Mouse (Mus musculus): Measurements from ENCODE around the gene Mogs.

The Mogs gene

DNA sequence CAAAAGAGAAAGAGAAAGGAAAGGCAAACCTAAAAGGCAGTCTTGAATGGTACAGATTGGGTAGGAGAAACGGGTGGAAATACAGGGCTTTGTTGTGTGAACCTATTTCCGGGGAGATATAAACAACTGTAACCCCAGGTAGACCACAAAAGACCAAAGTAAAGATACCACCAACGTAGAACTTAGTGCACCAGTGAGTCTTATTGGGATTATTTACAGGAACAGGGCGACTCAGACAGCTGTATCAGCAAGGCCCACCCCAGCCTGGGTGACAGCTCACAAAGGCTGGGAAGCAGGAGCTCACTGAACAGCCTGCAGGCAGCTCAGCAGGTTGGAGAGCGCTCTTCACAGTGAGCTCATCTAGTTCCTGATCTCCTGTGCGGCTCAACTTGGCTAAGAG lies 19.3 kb upstream of the Mogs start:
- no peak for DNase-seq (ENCODE audit: low spot score in 2 of 2)

DNA sequence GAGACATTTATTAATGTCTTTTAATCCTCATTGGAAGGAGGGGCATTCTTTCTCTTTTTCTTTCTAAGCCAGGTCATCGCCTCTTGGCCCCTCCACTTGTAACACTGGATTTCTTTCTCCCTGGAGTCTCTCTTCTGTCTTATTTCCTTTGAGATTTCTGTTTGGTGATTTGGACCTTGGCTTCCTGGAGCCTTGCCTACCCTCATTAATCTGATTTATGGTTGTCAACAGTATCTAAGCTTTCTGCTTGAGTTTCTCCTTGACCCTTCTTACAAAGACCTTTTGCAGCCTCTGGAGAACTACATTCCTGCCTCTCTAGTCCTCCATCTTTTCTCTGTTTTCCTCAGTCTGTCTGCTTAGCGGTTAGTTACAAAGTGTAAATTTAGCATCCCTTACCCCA lies 16.9 kb upstream of the Mogs start:
- DNase-seq (ENCODE audit: low spot score in 2 of 2) = no peak

DNA sequence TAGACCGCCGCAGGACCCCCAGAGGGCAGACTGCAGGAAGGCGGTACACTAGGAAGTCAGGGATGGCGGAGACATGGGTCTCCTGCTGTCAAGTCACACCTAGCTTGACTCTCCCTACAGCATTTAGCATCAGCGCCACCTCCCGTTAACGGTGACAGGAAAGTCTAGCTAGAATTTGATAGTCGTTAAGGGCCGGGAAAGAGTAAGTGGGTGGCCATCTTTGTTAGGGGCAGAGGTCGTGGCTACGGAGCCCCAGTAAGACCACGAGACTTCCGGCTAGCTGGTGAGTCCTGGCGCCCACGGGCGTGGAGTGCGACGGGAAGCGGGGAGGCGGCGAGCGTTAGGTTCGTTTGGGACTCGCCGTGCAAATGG lies 14.0 kb upstream of the Mogs start, which contains the start of the genes Ccdc142 and Gm42688:
TSS of gene Ccdc142 (plus strand) at position 286 of the 372 bp plus-strand sequence.
TSS of gene Gm42688 (plus strand) at position 302 of the 372 bp plus-strand sequence.
- DNase-seq (ENCODE audit: low spot score in 2 of 2) = peak in 1 of 2 experiments; percentile 93

- DNase-seq (ENCODE audit: low spot score in 2 of 2) = peak; percentile 81 to 85
Measured at GRCm38 (mm10) chr6:83101688-83102556, 13.4 kb upstream of the Mogs start.

DNA sequence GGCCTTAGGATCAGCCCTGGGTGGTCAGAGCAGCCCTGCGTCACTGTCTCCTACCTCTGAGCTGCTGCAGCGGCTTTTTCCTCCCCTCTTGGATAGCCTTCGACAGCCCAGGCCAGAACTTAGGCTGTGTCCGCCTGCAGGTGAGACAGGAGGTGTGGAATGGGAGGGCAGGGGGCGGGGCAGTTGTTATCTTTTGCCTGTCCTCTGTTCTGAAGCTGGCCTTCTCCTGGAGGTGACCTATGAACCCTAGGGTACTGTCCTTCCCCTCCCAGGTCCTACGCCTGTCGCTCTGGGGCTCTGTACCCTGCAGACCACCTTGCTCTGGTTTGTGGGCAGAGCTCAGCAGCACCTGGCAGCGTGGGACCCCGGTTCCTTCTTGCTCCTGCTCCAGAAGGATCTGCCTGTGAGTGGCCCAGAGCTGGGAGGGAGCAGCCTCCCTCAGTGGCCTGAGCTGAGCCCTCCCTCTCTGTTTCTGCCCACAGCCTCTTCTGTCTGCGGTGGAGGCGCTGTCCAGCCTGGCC lies 12.1 kb upstream of the Mogs start:
- no peak for DNase-seq (ENCODE audit: low spot score in 2 of 2)

- no peak for DNase-seq (ENCODE audit: low spot score in 2 of 2)
Measured at GRCm38 (mm10) chr6:83104158-83104557, 11.1 kb upstream of the Mogs start.

DNA sequence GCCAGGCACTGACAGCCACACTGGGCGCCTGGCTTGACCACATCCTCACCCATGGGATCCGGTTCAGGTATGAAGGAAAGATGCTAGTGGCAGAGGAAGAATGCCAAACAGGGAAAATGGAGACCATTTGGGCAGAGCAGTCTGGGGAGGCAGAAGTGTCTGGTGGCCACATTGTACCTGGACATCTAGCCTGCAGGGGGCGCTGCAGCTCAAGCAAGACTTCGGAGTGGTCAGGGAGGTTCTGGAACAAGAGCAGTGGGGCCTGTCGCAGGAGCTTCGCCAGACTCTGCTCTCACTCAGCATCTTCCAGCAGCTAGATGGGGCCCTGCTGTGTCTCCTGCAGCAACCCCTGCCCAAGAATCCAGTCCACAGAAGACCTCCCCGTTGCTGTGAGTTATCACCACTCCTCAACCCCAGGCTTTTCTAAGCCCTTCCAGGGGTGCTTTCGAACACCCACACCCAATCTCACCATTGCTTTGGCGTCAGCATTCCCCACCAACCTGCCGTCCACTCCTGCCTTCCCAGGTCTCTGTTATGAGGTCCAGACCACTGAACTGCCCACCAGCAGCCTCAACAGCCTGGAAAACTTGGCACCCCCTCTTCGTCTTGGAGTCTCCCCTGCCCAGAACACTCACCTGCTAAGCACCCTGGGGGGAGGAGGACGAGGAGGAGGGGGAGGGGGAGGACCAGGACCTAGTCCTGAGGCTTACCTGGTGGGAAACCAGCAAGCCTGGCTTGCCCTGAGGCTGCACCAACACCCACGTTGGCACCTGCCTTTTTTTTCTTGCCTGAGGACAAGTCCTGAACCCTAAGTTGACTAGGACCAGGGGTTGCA lies 7.5 kb upstream of the Mogs start:
- peak; percentile 88 to 94 for DNase-seq (ENCODE audit: low spot score in 2 of 2)

GRCm38 (mm10) chr6:83108762-83109668 lies 6.3 kb upstream of the Mogs start, which contains the start of gene Mrpl53:
Mrpl53 (plus strand) TSS chr6:83109040.
- DNase-seq (ENCODE audit: low spot score in 2 of 2) = peak; percentile 84 to 85

- peak in 1 of 2 experiments; percentile 50 for DNase-seq (ENCODE audit: low spot score in 2 of 2)
Measured at GRCm38 (mm10) chr6:83111510-83112136, 3.7 kb upstream of the Mogs start.

DNA sequence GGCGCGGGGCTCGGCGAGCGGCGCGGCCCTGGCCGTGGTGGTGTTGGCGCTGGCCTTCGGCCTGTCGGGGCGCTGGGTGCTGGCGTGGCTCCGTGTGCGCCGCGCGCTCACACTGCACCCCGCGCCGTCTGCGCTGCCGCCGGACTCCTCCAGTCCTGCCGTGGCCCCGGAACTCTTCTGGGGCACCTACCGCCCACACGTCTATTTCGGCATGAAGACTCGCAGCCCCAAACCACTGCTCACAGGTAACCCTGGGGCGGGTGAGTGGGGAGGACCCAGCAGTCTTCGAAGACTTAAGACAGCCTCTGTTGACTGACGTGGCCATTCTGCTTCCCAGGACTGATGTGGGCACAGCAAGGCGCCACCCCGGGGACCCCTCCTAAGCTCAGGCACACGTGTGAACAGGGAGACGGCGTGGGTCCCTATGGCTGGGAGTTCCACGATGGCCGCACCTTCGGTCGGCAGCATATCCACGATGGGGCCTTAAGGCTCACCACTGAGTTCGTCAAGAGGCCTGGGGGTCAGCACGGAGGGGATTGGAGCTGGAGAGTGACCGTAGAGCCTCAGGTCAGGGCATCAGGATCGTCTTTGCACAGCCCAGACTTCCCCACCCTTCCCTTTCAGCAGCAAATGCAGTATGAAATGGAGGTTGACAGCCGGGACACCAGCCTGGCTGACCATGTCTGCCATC lies 531 bp downstream of the Mogs start:
- DNase-seq (ENCODE audit: low spot score in 2 of 2) = no peak

DNA sequence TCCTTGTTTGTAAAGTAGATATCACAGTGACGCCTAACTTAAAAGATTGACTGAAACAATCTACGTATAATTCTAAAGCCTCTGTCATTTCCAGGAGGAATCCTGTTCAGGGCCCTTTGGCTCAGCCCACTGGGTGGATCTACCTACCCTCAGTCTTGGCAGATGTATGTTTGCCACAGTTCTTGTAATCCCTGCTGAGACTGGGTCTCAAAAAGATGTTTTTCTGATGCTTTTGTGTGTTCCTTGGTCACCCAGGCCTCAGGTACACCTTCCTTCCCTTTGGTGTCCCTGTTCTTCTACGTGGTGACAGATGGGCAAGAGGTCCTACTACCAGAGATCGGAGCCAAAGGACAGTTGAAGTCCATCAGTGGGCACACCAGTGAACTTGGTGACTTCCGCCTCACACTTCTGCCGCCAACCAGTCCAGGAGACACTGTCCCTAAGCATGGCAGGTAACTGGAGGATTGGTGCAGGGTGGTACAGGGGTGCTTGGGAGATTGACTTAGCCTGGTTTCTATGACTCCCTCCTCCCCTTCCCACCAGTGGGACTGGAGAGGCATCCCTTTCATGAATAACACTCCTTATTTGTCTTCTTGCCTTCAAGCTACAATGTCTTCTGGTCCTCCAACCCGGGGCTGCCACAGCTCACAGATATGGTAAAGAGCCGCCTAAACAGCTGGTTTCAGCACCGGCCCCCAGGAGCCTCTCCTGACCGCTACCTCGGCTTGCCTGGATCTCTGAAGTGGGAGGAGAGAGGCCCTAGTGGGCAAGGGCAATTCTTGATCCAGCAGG lies 1.3 kb downstream of the Mogs start:
- no peak for DNase-seq (ENCODE audit: low spot score in 2 of 2)

DNA sequence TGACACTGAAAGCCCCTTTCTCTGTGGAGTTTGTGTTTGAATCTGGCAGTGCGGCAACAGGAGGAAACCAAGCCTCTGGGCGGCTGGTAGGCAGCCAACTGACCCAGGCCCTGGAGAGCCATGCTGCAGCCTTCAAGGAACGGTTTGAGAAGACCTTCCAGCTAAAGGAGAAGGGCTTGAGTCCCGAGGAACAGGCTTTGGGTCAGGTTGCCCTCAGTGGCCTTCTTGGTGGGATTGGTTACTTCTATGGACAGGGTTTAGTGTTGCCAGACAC lies 1.8 kb downstream of the Mogs start:
- DNase-seq (ENCODE audit: low spot score in 2 of 2) = no peak

GRCm38 (mm10) chr6:83117616-83118015 lies 2.3 kb downstream of the Mogs start:
- no peak for DNase-seq (ENCODE audit: low spot score in 2 of 2)

DNA sequence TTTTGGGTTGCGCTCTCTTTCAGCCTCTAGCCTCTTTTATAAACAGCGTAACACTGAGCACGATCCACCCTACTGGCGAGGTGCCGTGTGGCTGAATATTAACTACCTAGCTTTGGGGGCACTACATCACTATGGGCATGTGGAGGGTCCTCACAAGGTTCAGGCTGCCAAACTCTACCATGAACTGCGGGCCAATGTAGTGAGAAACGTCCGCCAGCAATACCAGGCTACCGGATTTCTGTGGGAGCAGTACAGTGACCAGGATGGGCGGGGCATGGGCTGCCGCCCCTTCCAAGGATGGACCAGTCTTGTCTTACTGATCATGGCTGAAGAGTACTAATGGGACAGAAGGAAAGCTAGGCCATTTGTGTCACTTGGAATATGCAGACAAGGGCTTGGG lies 3.1 kb downstream of the Mogs start:
- DNase-seq (ENCODE audit: low spot score in 2 of 2) = no peak

DNA sequence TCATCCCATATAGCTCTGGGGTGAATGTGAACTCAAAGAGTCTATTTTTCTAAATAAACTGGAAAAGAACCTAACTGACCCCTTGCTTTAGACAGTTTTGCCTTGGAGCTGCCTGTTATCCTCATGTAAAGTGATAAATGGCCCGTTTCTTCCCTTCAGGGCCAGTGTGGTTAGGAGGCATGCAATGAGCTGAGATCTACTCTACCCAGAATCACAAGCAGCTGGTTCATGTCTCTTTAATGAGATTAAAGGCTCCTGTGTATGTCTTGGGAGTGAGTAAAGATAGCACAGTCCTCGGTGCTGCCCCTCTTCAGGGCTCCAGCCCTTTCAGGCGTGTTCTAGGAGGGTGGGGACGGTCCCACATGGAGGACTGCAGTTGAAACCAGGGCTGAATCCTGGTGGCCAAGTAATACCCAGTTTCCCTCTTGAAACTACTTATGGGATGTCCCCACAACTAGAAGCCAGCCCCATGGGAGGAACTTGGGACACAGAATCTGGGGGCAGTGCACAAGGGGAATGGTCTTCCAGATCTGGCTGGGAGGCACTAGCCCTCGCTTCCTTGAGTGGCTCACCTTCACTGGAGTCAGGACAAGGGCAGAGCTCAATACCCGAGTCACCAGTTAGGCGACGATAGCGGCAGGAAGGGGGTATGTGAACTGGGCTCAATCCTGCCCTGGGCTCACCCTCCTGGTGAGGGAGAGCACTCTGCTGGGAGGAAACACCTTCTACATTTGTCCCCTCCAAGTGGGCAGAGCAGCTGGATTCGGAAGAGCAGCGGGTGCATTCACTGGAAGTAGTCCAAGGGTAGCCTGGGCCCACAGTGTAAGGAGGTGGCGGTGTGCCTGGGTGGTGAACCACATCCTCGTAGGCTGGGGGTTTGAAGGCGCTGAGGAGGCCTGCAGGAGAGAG lies 3.8 kb downstream of the Mogs start:
- DNase-seq (ENCODE audit: low spot score in 2 of 2) = peak in 1 of 2 experiments; percentile 26

- peak in 1 of 2 experiments; percentile 41 for DNase-seq (ENCODE audit: low spot score in 2 of 2)
Measured at GRCm38 (mm10) chr6:83119734-83120051, 4.4 kb downstream of the Mogs start.

GRCm38 (mm10) chr6:83120930-83121862 lies 5.9 kb downstream of the Mogs start, which contains the start of gene Wbp1:
Wbp1 (minus strand) TSS chr6:83121559.
- DNase-seq (ENCODE audit: low spot score in 2 of 2) = peak; percentile 85 to 90
